Mouse (Mus musculus) CD8-positive naive resting alpha-beta T cell, adult 2 months (primary cell): ENCODE data around the gene Efcab14.

Source experiments
- DNase-seq, 2 experiments: peaks; one replicate each; pipeline ENCODE4 v3.0.0; 2022; ENCODE audit warnings: low read depth in 2 of 2, low spot score in 2 of 2

Gene Efcab14

DNA sequence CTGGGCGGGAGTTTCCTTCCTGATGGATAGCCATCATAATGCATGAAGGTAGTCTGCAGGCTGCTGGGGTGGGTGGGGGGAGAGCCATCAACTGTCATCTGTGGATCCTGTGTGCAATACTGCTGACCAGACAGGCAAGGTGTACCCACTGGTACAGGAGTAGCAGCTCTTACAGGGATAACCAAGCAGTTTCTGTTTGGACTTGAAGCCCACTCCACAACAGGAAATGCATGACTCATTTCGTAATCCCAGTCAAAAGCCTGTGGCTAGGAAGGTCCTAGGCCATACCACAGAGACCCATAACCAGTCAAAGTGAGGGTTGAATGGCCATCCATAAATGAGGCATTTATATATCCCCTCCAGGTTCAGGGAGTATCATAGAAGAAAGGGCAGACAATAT lies 40.1 kb downstream of the Efcab14 start:
- DNase-seq: no peak

- no peak for DNase-seq
These were observed 42.7 kb downstream of the Efcab14 start for GRCm38 (mm10) chr4:115780269-115780668.

DNA sequence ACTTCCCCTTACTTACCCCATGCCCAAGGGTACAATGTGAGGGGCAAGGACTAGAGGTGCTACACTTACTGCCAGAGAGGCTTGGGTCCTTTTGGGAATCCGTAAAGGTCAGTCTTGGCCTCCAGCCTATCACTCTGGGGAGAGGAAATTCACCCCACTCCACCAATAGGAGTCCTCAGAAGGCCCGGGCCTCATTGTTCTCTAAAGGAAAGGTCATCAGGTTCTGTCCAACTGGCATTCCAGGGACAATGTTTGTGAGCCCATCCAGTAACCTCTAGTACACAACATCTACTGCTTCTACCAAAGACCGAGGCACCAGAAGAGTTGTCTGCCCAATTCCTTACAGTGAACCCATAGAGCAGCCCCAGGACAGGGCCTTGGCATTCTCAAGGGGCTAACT lies 43.4 kb downstream of the Efcab14 start, which contains the start of gene Tex38:
Gene Tex38, minus strand, starts transcription at position 101 of the 400 bp plus-strand sequence.
- DNase-seq: no peak

DNA sequence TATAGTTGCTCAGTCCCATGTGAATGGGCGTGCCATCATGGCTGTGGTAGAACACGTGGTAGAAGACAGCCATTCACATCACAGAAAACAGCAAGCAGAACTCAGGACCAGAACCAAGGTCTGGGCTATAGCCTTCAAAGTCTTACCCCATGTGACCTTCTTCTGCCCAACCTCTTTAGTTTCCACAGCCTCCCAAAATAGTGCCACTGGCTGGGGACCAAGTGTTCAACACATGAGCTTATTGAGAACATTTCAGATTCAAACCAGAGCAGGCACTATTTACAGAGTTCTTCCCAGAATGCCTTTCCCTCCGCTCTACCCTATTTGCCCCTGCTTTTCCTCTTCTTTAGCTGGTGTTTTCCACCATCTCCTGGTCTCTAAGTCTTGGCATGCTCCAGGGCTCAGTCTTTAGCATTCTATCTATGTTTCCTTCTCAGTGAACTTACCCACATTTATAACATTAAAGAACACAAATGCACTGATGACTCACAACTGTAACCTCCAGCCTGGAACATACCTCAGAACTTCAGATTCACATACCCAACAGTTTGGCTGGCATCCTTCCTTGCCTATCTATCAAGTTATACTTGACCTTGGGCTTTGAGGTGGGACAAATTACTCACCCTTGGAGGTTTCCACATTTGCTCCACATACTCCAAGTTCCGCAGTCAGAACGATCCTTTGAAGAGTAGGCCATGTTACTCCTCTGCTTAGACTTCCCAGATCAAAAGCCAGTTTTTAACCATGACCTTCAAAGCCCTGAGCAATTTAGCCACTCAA lies 44.7 kb downstream of the Efcab14 start:
- no peak for DNase-seq

- peak; percentile 54 to 56 for DNase-seq
These were observed 47.4 kb downstream of the Efcab14 start, which contains the start of gene Atpaf1 for GRCm38 (mm10) chr4:115784769-115785510. Gene Atpaf1, plus strand, starts transcription at chr4:115784812.

DNA sequence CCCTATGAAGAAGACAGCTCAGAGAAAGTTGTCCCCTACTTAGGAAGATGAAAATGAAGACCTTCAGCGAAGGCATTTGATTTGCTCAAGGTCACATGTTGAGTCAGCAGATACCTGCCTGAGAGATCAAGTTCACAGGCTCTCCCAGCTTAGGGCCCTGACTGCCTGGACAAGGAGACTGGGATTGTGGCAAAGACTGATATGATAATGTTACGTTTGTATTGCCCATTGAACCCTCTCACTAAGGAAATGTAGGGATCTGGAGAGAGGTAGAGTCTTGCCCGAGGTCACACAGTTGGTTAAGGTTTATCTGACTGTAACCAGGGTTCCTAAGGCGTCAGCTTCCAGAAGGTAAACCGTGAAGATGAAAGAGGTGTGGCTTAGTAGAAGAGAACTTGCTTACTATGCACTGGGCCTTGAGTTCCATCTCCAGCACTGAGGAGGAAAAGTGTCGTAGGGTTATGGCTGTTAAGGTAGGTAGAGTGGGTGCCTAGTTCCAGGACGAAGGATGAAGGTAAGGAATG lies 48.0 kb downstream of the Efcab14 start:
- DNase-seq: no peak

- DNase-seq: no peak
These were observed 53.3 kb downstream of the Efcab14 start for GRCm38 (mm10) chr4:115790864-115791263.

DNA sequence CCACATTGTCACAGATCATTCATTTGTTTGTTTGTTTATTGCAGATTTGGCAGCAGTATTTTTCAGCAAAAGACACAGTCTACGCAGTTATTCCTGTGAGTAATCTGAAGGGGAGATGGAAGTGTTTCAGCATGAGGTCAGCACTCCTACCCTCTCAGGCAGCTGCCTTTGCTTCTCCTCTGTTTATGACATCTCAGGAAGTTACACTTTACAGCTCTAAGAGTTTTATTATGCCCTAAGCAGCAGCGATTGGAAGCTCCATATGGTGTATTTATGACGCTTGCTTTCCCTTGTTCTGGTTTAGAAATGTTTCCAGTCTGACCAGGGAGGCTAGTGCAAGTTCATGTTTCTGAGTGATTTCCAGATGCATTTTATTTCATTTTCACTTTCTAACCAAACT lies 57.8 kb downstream of the Efcab14 start:
- no peak for DNase-seq

DNA sequence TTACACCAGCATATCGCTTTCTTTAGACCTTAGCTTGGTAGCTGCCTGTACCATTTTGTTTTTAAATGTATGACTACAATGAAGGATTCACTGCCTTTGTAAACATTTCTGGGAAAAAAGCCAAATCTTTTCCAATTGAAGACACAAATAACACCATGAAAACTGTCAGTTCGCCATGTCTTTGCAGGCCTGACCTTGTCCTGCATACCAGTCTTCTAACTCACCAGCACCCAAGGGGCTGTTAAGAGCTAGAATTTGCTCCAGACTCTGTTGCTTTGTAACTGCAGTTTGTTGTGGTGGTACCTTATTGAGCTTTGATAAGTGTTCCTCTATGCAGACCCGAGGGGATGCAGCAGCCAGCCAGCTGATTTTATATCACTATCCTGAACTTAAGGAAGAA lies 62.4 kb downstream of the Efcab14 start:
- DNase-seq: no peak

DNA sequence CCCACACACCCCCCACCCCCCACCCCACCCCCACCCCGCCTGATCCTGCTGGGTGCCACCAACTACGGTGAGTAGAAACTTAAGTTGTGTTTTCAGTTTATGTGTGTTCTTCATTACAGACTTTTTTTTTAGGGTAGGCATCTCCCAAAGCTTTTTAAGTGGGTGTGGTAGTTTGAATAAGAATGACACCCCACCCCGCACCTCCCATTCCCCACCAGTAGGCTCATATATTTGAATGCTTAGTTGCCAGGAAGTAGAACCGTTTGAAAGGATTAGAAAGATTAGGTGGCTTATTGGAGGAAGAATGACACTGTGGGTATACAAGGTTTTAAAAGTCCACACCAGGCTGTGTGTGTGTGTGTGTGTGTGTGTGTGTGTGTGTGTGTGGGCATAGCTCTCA lies 74.8 kb downstream of the Efcab14 start:
- DNase-seq: no peak

GRCm38 (mm10) chr4:115815606-115816005 lies 78.1 kb downstream of the Efcab14 start:
- DNase-seq: no peak

- DNase-seq: no peak
These were observed 82.7 kb downstream of the Efcab14 start for GRCm38 (mm10) chr4:115820199-115820598.

DNA sequence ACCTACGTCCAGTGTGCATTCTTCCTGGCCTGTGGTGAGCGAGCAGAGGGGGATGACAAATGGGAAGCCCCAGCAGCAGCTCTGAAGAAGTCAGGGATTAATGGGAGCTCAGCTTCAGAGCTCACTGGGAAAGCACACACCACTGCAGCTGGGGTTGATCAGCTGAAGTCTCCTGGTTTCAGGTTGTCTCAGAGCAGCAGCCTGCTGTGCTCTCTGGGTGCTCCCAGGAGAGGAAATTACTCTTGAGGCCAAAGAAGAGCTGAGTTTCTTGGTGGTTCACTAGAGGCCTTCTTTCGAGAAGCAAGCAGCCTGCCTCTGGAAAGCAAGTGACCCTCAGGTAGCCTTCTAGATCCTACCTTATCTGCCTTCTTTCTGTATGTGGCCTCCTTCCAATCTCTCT lies 83.4 kb downstream of the Efcab14 start:
- DNase-seq: no peak

DNA sequence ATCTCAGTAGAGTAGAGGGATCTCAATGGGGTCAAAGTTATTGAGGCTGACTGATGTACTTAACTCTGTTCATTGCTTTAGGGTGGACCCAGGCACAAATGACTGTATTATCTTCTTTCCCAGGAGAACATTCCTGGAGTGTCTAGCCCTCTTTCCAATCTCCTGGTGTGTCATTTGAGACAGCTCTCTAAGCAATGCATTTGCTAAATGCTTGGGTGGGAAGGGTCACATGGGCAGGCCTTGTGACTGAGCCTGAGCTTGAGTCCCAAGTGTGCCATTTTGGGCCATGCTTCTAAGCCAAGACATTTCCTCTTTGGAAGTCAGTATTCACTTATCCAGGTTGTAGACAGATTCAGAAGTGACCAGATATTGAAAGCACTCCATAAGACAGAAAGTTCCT lies 83.9 kb downstream of the Efcab14 start:
- DNase-seq: no peak

GRCm38 (mm10) chr4:115821928-115822327 lies 84.4 kb downstream of the Efcab14 start:
- no peak for DNase-seq

GRCm38 (mm10) chr4:115824178-115824577 lies 86.6 kb downstream of the Efcab14 start:
- no peak for DNase-seq

DNA sequence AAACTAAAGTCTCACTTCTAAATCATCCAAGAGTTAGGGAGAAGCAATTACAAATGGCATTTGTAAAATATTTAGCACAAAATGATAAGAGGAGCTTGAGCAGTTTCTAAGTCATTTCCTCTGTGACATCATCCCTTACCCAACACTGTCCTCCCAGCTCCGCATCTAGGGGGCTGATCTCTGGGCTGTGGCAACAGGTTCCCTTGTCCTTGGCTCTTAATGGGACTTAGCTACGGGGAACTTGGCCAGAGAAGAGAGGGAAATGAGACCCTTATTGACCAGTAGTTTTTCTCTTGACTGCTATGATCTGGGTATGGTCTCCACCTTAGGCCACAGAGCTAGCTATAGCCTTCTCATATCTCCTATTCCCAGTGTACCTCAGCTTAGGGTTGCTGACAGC lies 87.7 kb downstream of the Efcab14 start:
- DNase-seq: no peak
